Mouse (Mus musculus): ENCODE results near the gene Zfhx3.

Gene Zfhx3

DNA sequence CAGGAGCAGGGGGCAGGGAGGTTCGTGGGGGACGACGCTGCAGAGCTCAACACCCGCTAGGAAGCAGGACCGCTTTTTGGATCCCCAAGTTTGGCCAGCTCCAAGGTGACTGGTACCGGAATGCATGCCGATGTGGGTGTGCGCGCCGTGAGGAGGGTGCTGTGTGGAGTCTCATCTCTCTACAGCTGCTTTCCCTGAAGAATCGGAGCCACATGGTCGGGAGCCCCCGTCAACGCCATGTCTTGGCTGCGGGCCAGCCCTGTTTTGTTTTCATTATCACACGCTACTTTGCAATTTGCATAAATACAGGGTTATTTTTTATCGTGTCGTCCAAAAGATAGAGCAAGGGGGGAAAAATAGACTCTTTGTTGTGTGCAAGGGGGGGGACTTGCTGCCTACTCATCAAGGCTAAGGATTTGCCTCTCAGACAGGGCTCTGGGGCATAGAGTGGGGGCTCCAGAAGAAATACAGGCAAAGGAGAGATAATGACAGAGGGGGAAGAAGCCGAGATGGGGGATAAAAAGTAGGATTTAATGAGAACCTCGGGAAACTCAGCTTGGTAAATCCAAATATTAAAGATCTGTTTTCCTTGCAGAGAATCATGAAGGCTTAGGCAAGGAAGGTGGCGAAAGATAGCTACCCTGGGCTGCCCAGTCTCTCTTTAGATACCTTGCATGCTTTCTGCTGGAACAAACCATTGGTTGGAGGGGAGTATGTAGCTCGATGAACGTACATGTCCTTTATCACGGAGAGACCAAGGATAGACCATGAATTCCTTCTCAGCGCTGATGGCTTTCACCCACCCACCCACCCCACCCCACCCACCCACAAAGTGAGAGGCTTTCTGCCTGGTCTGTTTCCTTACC, 595.5 kb downstream of the Zfhx3 start:
- no peak for DNase-seq (ENCODE audit: low read depth, low spot score)

DNA sequence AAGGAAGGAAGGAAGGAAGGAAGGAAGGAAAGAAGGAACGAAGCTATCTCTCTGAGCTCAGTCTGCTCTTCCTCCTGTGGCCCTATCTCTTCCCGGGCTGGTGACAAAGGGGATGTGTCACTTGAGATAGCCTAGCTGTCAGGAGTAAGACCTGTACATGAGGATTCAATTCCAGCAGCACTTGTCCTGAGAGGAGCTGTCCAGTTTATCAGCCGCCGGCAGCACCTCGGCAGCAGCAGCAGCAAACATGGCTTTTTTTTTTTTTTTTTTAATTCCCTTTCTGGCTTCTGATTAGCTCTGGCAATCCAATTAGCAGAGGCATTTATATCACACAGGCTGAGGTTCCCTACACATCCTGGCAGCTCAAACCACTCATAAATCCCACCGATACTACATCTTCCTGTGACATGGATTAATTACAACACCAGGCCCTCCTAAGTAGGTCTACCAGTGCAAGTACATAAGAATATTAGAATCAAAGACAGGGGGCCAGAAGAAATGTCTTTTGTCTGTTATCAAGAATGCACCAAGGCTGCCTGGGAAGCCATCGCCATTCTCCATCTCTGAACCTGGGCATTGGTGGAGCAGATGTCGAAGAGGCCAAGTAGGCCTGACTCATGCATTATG, 596.6 kb downstream of the Zfhx3 start:
- DNase-seq (ENCODE audit: low read depth, low spot score), result peak; percentile 19

DNA sequence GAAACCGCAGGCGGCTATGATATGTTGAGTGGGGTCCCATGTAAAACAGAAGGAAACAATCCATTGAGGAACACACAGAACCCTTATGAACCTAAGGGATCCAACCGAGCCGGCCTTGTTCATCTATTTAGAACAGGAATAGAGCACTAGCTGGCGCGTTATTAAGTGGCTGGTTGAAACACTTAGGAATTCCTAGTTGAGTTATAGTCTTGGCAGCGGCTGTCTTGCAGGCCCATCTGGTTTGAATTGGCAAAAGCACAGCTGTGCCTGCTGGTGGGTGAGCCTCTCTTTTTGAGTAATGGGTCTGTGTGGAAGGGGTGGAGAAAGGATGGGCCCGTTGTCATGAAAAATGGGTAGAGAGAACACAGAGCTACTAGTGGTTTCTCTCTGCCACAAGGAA, 610.1 kb downstream of the Zfhx3 start:
- no peak for DNase-seq (ENCODE audit: low read depth, low spot score)

DNA sequence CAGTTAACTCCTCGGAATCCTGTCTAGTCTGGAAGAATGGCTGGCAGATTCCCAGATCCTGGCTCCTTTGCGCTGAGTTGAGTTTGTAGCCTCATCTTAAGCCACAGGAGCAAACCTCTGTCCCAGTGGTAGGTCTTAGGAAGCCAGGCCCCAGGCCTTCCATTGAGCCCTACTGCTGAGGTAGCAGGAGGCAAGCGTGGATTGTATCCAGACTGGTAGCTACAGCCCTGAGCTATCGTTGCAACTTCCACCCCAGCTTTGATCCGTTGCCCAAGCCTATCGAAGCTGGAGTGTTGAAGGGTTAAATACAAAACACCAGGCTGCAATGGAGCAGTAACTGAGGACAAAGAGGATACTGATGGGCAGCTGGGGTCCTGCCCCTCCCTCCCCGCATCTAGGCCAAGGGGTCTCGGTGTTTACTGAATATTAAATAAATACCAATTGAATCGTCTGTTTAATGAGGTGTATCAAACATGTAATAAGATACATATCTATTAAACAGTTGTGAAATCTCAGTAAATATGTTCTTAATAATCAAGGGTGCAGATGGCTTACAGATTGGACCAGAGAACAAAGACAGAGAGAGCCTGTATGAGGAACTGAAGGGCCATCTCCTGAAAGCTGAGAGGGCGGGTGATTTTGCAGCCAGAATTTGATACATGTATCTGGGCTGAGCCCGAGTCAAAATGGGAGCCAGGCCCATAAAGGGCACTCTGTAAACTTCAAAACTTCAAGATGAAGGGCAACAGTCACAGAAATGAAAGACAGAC, 611.5 kb downstream of the Zfhx3 start:
- DNase-seq (ENCODE audit: low read depth, low spot score), result no peak

DNA sequence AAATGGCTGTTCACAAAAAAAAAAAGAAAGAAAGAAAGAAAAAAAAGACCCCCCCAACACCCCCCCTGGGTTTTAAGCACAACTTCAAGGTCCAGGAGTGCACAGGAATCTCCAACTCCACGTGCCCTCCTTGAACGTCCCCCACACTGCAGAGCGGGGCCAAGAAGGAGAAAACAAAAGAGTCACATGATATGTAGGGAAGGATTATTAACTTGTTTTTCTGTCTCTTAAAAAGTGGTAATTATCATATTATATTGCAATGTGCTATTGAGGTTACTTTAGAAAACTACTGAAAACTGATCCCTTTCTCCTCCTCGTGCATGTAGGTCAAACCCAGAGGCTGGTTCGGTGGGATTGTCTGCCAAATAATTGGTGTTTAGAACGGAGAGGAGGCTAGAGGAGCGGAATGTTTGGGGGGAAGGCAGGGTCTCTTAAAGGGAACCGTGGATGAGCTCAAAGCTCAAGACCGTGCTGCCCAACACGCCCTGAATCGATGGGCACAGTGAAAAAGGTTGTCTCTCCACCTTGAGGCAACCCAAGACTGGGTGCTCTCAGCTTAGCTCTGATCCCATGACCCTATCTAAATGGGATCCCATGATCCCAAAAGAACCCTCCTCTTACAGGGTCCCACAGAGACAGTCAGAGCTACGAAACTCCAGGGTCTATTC, 612.3 kb downstream of the Zfhx3 start:
- DNase-seq (ENCODE audit: low read depth, low spot score), result no peak

DNA sequence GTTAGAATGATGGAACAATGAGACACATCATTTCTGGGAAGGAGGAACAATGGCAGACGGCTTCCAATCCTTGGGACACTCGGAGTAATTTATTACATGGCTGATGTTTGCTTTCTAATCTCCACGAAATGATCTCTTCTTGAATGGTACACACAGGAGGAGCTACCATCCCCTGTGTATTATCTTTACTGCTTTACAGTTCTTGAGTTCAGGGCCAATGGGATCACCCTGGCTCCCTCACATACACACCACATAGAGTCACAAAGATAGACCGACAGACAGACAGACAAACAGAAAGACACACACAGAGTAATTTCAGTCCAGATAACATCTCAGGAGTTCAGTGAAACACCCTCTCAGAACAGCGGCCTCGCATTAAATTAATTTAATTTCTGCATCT, 621.0 kb downstream of the Zfhx3 start:
- peak; percentile 53 for DNase-seq (ENCODE audit: low read depth, low spot score)

DNA sequence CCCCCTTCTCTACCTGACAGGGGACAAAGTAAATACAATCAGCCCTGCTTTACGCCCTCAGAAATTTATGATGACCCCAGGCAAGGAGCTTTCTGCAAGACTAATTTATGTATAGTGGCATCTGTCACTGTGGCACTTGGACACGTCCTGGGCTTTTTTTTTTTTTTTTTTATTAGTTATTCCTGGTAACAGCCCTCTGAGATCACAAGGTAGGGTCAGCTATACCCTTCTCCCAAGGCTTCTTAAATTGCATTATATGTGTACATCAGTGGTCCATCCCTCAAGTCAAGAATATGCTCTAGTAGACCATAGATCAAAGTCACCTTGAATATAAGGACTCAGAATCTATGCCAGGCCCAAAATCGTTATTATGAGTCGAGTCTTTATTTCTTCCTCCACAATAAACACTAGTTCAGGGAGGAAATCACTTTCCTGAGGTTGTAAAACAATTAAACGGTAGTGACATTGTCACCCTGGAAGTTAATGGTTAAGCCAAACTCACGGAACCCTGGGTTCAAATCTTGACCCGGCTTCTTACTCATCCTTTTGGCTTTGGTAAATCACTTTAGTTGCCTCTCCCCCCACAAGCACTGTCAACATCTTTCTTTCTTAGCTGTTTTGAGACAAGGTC, 621.6 kb downstream of the Zfhx3 start:
- DNase-seq (ENCODE audit: low read depth, low spot score), result no peak

DNA sequence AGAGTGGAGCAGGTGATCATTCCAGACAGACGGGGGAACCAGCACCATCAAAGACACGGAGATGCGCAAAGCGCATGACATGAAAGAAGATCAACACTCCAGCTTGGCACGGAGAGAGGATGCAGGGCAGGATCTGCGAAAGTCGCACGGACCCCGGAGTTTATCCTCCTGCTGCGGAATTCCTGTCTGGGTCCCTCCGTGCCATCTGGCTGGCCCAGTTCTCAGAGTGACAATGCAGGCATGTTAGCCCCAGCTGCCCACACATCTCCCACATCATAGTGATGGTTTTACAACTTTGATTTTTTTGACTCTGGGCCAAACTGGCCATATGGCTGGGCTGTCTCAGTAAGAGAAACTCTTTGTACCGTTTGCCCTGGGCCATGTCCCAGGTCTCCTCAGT, 623.6 kb downstream of the Zfhx3 start:
- no peak for DNase-seq (ENCODE audit: low read depth, low spot score)

DNA sequence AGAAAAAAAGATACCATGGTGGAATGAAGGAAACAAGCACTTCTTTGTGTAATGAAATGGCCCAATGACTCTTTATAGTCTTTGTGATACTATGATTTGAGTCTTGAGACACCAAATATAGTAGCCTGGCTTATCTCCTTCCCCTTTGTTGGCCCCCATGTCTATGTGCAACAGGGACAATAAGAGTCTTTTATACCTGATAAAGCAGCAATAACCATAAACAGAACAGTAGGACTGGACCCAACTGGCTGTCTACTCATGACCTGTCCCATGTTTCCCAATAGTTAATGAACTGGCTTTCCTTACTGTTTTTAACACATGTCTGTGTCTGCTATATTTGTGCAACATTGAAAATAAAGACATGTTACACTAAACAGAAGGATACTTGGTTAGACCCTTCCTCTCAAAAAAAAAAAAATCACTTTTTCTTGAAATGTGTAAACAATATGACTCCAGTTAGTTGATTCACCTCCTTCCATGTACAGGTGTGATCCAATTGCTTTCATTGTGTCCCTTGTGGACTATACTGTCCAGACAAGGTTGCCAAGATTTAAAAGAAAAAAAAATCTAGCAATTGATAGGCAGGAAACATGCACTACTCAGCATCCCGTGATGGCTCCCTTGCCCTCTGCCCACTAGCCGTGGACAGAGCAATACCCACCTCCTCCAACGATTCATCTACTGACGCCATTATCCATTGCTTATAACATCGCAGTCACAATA, 631.0 kb downstream of the Zfhx3 start:
- no peak for DNase-seq (ENCODE audit: low read depth, low spot score)

DNA sequence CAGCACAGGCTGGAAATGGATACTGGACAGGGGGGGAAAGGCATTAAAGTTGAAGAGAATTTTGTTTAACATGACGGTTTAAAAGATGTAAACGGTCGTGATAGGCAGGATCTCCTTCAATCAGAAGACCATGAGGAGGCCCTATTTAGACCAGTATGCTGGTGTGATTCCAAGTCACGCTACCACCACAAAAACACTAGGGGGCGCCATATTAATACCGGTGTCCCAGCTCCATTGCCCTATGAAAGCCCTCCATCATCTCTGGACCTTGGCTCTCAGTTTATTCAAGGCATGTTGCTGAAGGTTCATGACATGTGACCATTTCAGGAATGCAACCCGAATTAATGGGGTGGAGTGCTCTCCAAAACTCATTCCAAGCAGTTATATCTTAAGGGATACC, 631.7 kb downstream of the Zfhx3 start:
- peak; percentile 69 for DNase-seq (ENCODE audit: low read depth, low spot score)

DNA sequence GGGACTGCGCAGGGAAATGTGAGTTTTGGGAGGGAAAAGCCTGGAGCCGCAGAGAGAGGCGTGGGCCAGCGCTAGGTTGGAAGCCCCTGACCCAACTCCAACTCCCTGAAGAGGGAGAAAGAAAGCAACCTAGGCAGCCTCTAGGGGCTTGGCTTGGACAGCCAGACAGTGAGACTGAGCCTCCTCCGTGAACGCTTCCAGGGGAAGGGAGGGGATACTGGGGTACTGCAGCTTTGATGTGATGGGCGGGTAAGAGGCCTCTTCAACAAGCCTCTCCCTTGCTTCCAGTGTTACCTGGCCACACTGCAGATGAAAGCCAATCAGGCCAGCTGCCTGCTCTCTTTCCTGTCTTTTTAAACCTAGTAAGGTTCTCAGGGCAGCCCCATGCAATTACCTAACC, 635.1 kb downstream of the Zfhx3 start:
- DNase-seq (ENCODE audit: low read depth, low spot score), result no peak

DNA sequence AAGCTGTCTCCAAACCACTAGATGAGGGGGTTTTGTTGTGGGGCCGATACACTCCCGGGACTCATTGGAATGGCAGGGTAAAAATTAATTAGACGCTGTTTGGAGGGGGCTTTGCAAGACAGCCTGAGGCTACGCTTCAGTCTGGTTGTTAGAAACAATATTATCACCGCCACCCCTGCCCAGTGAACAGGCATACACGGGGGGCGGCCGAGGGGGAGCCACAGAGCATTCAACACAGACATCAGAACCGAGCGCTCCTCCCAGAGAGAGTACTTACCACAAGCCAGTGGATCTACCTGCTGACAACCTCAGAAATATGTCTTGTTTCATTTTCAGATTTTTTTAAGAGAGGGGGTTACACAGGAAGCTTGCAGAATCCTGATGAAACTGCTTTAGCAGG, 635.9 kb downstream of the Zfhx3 start:
- no peak for DNase-seq (ENCODE audit: low read depth, low spot score)

DNA sequence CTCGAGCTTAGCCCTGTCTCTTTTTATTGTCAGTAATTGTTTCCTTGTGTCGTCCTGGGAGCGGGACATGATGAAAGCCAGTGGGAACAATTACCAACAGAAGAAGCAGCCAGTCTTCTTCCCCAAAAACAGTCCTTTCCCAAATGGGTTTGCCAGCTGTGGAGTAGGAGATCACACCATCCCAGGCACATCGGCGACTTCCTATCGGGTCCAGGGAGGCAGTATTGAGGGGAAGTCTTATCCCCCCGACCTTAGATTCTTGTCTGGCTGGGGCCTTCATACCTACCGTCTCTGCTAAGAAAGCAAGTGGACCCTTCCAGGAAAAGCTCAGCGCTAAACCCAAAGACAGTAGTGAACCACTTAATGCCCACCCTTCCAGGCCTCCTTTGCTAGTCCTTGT, 637.4 kb downstream of the Zfhx3 start:
- DNase-seq (ENCODE audit: low read depth, low spot score), result no peak

DNA sequence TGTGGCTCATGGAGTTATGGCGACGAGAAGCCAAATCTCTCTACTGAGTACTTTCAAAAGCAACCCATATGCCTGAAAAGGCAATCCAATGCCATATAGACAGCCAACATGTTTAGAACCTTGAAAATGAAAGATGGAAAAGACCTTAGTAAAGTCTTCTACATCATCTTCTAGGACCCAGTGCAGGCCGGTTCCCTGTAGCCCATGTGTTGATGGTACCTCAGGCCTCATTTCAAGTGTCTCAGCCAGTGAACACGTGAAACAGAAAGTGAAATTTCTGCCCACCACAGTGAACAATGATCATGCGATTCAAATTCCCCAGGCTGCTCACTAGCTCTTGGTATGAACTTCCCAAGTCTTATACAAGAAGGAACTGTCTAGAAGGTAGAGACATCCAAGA, 637.9 kb downstream of the Zfhx3 start:
- no peak for DNase-seq (ENCODE audit: low read depth, low spot score)

DNA sequence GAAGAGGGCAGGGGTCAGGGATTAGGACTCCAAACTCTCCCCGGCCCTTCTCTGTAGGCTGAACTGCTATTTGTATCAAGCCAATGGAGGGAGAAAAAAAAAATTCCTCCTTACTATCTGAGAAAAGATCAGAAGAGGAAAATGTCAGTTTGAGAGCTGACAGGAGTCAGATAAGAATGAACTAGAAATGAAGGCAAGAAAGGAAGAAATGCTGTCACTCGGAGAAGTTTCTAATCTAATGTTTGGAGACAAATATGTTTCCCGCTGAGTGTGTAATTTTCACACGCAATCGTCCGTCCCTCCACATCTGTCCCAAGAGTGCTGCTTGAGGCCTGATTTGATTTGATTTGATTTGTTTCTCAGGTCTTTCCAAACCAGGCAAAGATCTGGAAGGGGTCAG, 639.1 kb downstream of the Zfhx3 start:
- DNase-seq (ENCODE audit: low read depth, low spot score), result no peak

DNA sequence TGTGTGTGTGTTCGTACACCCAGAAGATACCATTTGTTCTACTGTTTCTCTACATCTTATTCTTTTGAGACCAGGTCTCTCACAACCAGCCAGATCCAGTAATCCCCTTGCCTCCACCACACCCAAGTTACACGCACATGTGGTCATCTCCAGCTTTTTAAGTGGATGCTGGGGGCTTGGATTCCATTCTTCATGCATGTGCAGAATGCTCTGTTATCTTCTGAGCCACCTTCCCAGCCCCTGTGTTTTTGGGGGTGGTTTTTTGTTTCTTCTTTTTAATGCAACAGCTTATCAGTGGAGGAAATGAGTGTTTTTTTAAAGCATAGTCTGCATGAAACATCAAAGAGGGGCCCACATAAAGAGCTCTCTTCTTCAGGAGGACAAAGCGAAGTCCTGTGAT, 639.8 kb downstream of the Zfhx3 start:
- DNase-seq (ENCODE audit: low read depth, low spot score), result no peak

DNA sequence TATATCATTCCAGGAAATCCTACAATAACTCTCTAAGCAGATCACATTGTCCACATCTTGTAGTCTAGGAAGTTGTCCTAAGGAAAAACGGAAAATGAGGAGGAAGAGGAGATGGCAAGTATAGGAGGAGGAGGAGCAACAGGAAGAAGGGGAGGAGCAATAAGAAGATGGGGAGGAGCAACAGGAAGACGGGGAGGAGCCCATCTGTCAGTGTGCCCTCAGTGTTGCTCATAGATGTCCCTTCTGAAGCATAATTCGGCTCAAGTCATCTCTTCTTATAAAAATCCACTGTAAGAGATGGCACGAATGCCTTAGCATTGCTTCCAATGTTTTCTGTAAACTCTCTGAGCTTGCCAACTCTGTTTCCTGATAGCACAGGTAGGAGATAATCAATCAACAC, 640.8 kb downstream of the Zfhx3 start:
- DNase-seq (ENCODE audit: low read depth, low spot score), result no peak

DNA sequence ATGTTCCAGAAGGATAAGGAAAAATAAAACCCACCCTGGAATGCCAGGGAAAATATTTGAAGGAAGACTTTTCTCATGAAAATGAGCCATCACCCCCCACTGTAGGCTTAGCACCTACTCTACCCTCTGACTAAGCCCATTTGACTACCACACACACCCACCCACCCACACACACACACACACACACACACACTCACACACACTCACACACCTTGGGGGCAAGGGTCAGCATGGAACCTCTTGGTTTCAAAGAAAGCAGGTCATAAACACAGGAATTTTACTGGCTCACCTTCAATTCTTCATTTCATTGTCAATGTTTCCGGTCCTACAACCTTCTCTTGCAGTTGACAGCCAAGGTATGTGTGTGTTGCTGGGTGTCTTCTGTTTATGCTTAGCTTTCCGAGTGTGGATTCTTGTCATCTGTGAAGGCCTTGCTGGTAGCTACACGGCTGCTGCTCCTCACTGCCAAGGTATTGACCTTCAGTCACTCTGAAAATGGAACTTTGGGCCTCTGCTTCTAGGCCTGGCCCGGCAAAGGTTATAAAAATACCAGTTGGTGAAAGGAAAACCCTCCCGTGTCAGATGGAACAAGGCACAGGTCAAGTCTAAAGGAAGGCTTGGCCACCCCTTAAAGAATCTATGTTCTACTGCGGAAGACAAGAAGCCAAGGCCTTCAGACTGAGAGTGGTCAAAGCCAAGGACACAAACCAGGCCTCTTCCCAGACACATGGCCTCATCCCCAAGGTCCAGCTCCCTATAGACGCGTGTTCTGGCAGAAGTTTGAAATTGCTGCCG, 641.6 kb downstream of the Zfhx3 start:
- no peak for DNase-seq (ENCODE audit: low read depth, low spot score)

DNA sequence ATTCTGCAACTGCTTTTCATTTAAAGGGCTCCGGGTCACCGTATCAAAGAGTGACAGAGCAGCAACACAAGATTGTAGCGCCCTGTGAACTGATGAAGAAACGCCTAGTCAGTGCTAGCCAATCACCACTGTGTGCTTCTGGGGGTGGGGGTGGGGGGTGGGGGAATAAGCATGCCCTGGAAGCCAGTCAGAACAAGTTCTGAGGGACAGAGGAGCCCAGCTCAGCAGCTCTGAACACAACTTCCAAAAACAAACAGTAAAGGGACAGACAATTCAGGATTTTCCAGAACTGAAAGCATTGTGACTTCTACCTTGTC, 642.2 kb downstream of the Zfhx3 start:
- DNase-seq (ENCODE audit: low read depth, low spot score), result no peak

DNA sequence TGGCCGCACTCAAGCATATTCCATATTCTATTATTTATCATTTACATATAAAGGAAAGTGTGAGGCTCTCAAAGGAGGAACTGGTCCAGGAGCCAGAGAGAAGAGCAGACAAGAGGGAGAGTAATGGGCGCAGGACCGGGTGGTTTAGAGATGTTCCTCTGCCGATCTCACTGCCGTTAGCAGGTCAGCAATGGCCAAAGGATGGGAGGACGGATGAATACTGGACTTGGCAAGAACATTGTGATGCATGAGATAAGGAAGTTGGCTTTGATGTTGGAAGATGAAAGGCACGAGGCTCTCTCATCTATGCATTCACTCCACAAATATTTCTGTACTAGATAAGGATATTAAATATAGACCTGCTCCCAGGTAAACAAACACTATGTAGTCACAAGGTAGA, 648.6 kb downstream of the Zfhx3 start:
- no peak for DNase-seq (ENCODE audit: low read depth, low spot score)

Measured in ES-CJ7 (cell line).